Mouse (Mus musculus) neural tube, embryonic 11.5 days (tissue): ENCODE measurements around the gene Cdkl3. TPM values are rescaled to one million over a fixed set of nuclear protein-coding genes. Genes with fewer than 3 reads are reported as not detected.

ENCODE experiments used
- ATAC-seq: fragments of 200-750 bp; cut with Nextera tagmentation; 2 replicates; pipeline ENCODE4 v1.8.0; 2017; ENCODE audit warnings: moderate number of reproducible peaks, mild to moderate bottlenecking, moderate TSS enrichment, moderate library complexity; ENCODE audit not compliant: insufficient read depth, low FRiP score, low TSS enrichment
- DNase-seq: peaks from one replicate; pipeline ENCODE4 v3.0.0-alpha.2; 2015; ENCODE audit warnings: low spot score
- H3K27ac ChIP-seq: fragments of 300-500 bp; sonication (generic); 2 replicates; pipeline ENCODE4 v1.5.1; 2014; ENCODE audit warnings: low read depth, mild to moderate bottlenecking, low read length
- H3K27me3 ChIP-seq: fragments of 300-500 bp; sonication (generic); 2 replicates; pipeline ENCODE4 v1.6.1; 2014; ENCODE audit warnings: mild to moderate bottlenecking, low read length, mixed read lengths; ENCODE audit not compliant: control insufficient read depth, insufficient read depth
- H3K36me3 ChIP-seq: fragments of 300-500 bp; sonication (generic); 2 replicates; pipeline ENCODE4 v1.6.1; 2014; ENCODE audit warnings: mild to moderate bottlenecking, low read length, moderate library complexity, mixed read lengths; ENCODE audit not compliant: control insufficient read depth, insufficient read depth
- H3K4me1 ChIP-seq: fragments of 300-500 bp; sonication (generic); 2 replicates; pipeline ENCODE4 v1.6.1; 2014; ENCODE audit warnings: low read length, mixed read lengths; ENCODE audit not compliant: control insufficient read depth, insufficient read depth
- H3K4me2 ChIP-seq: fragments of 300-500 bp; sonication (generic); 2 replicates; pipeline ENCODE4 v1.6.1; 2014; ENCODE audit warnings: low read depth, mild to moderate bottlenecking, moderate library complexity
- H3K4me3 ChIP-seq: fragments of 300-500 bp; sonication (generic); 2 replicates; pipeline ENCODE4 v1.5.1; 2014; ENCODE audit warnings: low read depth, low read length
- H3K9ac ChIP-seq: fragments of 300-500 bp; sonication (generic); 2 replicates; pipeline ENCODE4 v1.6.1; 2014; ENCODE audit warnings: mild to moderate bottlenecking, low read length
- H3K9me3 ChIP-seq: fragments of 300-500 bp; sonication (generic); 2 replicates; pipeline ENCODE4 v1.6.1; 2016; ENCODE audit warnings: low read length; ENCODE audit not compliant: control insufficient read depth
- WGBS: fragments of 180-500 bp; shearing (Covaris S2); extraction: QIAGEN DNeasy Blood & Tissue Kit; methylation state at CpG from one replicate; pipeline ENCODE4 v1.1.7; 2014; 5-methylcytosine and 5-hydroxymethylcytosine counted together
- polyA plus RNA-seq: library from polyadenylated mRNA; unstranded; fragments of >200 nt; fragmentation: Nextera tagmentation; extraction: Ambion mirVana; gene quantifications from 2 replicates; pipeline ENCODE4 v1.2.1, GENCODE M21; 2014

The Cdkl3 gene
- polyA plus RNA-seq, 1 experiment from 2014 or later = 12.3 TPM

GRCm38 (mm10) chr11:52062406-52062805, 58.4 kb downstream of the Cdkl3 start:
- 95% methylated on average over 5 of the region's 5 CpGs for WGBS
- Histone ChIP-seq H3K27ac (no peak overlapping the region), H3K4me2 (no peak overlapping the region), H3K27me3 (no peaks in the 10 kb centered on the region), H3K9me3 (no peaks in the 10 kb centered on the region), H3K4me3 (no peak overlapping the region), H3K36me3 (no peaks in the 10 kb centered on the region), H3K9ac (no peak overlapping the region), H3K4me1 (no peaks in the 10 kb centered on the region)
- DNase-seq (no peak), ATAC-seq (no peak)

- Histone ChIP-seq H3K27me3 (no peaks in the 10 kb centered on the region), H3K27ac (no peak overlapping the region), H3K4me2 (no peak overlapping the region), H3K36me3 (no peaks in the 10 kb centered on the region), H3K4me3 (no peak overlapping the region), H3K4me1 (no peaks in the 10 kb centered on the region), H3K9me3 (no peaks in the 10 kb centered on the region), H3K9ac (no peak overlapping the region)
- DNase-seq (no peak), ATAC-seq (no peak)
- 56% methylated on average over 3 of the region's 3 CpGs for WGBS
These were observed 60.4 kb downstream of the Cdkl3 start for GRCm38 (mm10) chr11:52064398-52064797.

- Histone ChIP-seq H3K36me3 (no peaks in the 10 kb centered on the region), H3K4me1 (no peaks in the 10 kb centered on the region), H3K4me3 (no peak overlapping the region), H3K27ac (no peak overlapping the region), H3K9ac (no peak overlapping the region), H3K4me2 (no peak overlapping the region), H3K27me3 (no peaks in the 10 kb centered on the region), H3K9me3 (no peaks in the 10 kb centered on the region)
- no peak for DNase-seq
- no peak for ATAC-seq
- WGBS = 7% methylated on average over 5 of the region's 5 CpGs
These were observed 61.8 kb downstream of the Cdkl3 start for GRCm38 (mm10) chr11:52065841-52066240.

GRCm38 (mm10) chr11:52071768-52072167, 67.7 kb downstream of the Cdkl3 start:
- ATAC-seq = no peak
- no peaks in the 10 kb centered on the region for H3K27me3 ChIP-seq
- H3K36me3 ChIP-seq = no peaks in the 10 kb centered on the region
- H3K9me3 ChIP-seq = no peaks in the 10 kb centered on the region
- no peak for DNase-seq
- 0 out of 2 replicates have a peak, but pooled peaks cover 2% of the 10 kb centered on the region for H3K4me1 ChIP-seq
- H3K4me3 ChIP-seq = no peak overlapping the region
- no peak overlapping the region for H3K4me2 ChIP-seq
- no peak overlapping the region for H3K27ac ChIP-seq
- no peak overlapping the region for H3K9ac ChIP-seq
- 87% methylated on average over 10 of the region's 10 CpGs for WGBS

- Histone ChIP-seq H3K27me3 (no peaks in the 10 kb centered on the region), H3K4me2 (no peak overlapping the region), H3K4me1 (0 out of 2 replicates have a peak, but pooled peaks cover 2% of the 10 kb centered on the region), H3K9ac (no peak overlapping the region), H3K27ac (no peak overlapping the region), H3K4me3 (no peak overlapping the region), H3K9me3 (no peaks in the 10 kb centered on the region), H3K36me3 (no peaks in the 10 kb centered on the region)
- DNase-seq = no peak
- WGBS = 80% methylated on average over 8 of the region's 8 CpGs
- ATAC-seq = no peak
These were observed 69.6 kb downstream of the Cdkl3 start for GRCm38 (mm10) chr11:52073528-52074170.

- no peak overlapping the region for H3K4me2 ChIP-seq
- ATAC-seq = no peak
- 78% methylated on average over 14 of the region's 14 CpGs for WGBS
- H3K9me3 ChIP-seq = no peaks in the 10 kb centered on the region
- H3K4me3 ChIP-seq = no peak overlapping the region
- H3K27me3 ChIP-seq = no peaks in the 10 kb centered on the region
- no peak overlapping the region for H3K27ac ChIP-seq
- no peaks in the 10 kb centered on the region for H3K36me3 ChIP-seq
- DNase-seq = no peak
- 0 out of 2 replicates have a peak, but pooled peaks cover 2% of the 10 kb centered on the region for H3K4me1 ChIP-seq
- no peak overlapping the region for H3K9ac ChIP-seq
These were observed 70.8 kb downstream of the Cdkl3 start for GRCm38 (mm10) chr11:52074626-52075470.

GRCm38 (mm10) chr11:52075794-52076633, 72.0 kb downstream of the Cdkl3 start:
- Histone ChIP-seq H3K9ac (no peak overlapping the region), H3K9me3 (no peaks in the 10 kb centered on the region), H3K27ac (no peak overlapping the region), H3K27me3 (no peaks in the 10 kb centered on the region), H3K4me3 (no peak overlapping the region), H3K4me2 (no peak overlapping the region), H3K36me3 (no peaks in the 10 kb centered on the region), H3K4me1 (0 out of 2 replicates have a peak, but pooled peaks cover 2% of the 10 kb centered on the region)
- ATAC-seq (no peak), DNase-seq (no peak)
- 72% methylated on average over 19 of the region's 19 CpGs for WGBS

GRCm38 (mm10) chr11:52076742-52077352, 72.8 kb downstream of the Cdkl3 start:
- Histone ChIP-seq H3K36me3 (no peaks in the 10 kb centered on the region), H3K27ac (no peak overlapping the region), H3K9me3 (no peaks in the 10 kb centered on the region), H3K4me2 (no peak overlapping the region), H3K4me3 (no peak overlapping the region), H3K27me3 (no peaks in the 10 kb centered on the region), H3K9ac (no peak overlapping the region), H3K4me1 (0 out of 2 replicates have a peak, but pooled peaks cover 2% of the 10 kb centered on the region)
- WGBS = 90% methylated on average over 6 of the region's 6 CpGs
- no peak for DNase-seq
- ATAC-seq = no peak
